Mouse (Mus musculus): ENCODE measurements around the gene Spock2.

DNA sequence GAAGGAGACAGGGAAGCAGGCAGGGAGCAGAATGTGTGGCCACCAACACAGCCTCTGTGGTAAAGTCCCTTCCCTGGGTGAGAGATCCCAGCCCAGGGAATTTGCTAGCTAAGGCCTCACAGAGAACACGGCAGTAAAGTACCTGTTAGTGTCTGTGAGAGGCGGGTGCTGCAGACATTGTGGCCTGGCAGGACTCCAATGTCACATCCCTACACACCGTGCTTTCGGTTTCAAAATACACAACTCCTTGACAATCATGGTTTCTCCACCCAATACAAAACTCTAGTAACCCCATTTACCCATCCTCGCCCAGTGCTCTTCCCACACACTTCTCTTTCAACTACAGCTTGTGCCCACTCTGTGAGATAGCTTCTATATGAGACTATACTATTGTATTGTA lies 32.7 kb downstream of the Spock2 start:
- TF ChIP-seq CTCF (IDR thresholded peaks at IDR 0.05; ENCODE audit: low read depth) (no peak), EP300 (IDR thresholded peaks at IDR 0.05; ENCODE audit: low read depth) (no peak)
